Mouse (Mus musculus): Measurements from ENCODE around the gene Prr5.

Prr5 gene

DNA sequence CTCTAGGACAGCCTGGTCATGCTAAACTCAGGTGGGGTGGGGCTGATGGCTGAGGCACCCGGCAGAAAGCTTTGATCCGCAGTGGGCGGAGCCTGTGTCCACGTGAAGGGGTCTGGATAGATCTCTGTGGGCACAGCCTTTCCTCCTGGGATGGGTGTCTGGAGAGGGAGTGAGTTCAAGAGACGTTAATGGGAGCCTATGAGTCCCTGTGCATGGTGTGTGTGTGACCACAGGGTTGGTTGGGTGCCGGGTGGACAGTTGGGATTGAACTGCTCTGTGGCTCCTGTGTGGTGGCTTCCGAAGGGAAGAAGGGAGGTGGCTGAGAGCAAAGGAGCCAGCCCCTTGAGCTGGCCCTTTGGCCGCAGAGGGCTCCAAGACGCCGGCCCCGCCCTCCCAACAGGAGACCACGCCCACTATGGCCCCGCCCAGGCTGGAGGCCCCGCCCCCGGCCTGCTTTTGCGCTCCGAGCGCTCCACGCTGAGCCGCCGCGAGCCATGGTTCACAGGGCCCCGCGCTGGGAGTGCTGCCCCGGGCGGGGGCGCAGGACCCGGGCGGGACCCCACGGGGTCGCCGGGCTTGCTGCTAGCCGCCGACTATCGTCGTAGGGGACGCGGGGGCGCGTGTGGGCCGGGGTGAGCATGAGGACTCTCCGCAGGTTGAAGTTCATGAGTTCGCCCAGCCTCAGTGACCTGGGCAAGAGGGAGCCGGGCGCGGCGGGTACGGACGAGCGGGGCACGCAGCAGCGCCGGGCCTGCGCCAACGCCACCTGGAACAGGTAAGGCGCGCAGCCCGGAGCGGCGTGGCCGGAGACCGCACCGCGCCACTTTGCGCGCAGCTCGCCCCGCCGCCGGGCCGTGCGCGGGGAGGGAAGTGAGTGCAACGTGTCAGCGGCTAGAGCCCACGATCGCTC lies 11.4 kb downstream of the Prr5 start:
- no peak for DNase-seq (ENCODE audit: low read depth)

DNA sequence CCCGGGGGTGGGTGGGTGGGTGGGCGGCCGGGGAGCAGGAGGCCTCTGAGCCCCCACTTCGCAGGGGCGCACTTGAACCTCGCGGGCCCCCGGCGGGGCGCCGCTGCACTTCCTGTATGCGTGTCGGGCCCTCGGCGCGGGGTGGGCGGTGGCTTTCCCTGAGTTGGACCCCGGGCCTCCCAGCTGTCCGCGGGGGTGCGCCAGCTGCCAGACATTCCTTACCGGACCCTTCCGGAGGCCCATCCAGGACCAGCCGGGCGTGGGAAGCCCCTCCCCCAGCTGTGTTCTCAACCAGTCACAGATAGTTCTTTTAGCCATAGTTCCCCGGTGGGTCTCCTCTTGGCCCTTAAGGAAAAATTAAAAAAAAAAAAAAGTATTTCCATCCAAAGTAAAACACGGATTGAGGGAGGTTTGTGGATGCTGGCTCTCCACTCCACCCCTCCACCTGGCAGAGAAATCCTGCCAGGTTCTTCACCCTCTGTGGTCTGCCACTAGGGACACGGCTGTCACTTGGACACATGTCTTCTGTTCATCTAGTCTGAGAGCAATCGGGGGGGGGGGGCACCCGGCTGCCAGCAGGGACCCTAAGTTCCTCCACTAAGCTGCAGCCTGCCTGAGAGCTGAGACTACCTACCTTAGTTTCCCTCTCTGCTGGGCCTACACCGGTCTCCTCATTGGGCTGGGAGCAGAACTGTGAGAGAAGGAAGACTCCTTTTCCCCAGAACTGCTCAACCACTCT lies 12.2 kb downstream of the Prr5 start:
- no peak for DNase-seq (ENCODE audit: low read depth)

DNA sequence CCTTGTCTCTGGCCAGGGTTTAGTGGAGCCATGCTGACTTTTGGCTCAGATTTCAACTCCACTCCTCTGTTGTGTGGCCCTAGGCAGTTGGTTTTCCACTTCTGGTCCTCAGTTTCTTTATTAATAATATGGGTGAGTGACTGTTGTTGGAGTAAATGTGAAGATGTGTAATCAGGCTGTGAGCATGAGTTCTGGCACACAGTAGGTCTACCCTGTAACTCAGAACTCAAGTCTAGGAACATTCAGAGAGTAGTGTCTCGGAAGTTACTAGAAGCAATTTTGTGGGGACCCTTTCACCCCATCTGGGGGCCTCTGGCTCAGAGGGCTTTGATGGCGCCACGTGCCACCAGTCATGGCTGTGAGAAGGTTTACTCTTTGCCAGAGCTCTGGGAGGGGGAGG lies 12.8 kb downstream of the Prr5 start:
- DNase-seq (ENCODE audit: low read depth), result no peak

DNA sequence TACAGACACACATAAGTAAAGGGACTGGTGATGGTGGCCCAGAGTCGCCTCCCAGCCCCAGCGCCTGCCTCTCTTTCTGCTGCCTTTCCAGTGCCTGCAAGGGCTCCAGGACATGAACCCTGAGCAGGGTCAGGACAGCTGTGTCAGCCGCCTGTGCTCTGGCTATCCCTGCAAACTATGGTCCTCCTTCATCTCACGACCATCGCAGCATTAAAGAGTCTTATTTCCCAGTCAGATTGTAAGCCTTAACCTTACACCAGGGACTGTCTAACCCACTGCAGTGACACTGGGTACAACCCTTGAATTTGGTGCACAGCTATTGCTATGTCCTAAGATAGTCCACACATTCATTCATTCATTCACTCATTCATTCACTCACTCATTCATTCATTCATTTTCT lies 13.4 kb downstream of the Prr5 start:
- DNase-seq (ENCODE audit: low read depth), result no peak

DNA sequence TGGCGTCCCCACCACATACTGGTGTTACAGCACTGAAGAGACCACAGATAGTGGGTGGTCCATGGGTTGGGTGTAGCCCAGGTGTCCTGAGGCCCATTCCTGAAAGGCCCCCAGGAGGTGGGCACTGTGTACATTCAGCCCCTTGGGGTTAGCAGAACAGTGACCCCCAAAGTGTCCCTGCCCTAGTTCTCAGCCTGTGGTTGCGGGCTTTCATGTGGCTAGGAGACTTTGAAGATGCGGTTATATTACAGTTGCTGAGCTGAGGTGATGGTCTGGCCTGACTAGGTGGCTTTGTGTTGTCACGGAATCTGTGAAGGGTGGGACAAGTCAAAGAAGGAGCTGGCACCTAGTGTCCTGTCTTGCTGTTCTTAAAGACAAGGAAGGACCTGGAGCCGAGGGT lies 15.1 kb downstream of the Prr5 start:
- DNase-seq (ENCODE audit: low read depth), result no peak

DNA sequence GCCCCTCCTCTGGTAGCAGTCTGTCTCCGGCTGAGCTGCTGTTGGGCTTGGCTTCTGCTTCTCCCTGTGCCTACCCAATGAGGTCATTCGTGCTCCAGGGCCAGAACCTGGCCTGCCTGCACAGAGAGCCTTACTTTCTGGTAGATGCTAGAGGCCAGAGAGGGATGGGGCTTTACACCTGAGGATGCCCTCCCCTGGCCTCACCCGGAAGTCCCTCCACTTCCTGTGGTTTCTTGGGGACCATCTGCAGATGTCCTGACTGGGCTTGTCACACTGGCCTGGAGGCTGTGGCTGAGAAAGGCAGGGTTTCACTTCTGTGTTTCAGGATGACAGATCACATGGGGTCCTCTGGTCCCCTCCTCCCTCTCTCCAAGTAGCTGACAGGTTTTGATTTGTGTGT lies 16.0 kb downstream of the Prr5 start:
- no peak for DNase-seq (ENCODE audit: low read depth)

DNA sequence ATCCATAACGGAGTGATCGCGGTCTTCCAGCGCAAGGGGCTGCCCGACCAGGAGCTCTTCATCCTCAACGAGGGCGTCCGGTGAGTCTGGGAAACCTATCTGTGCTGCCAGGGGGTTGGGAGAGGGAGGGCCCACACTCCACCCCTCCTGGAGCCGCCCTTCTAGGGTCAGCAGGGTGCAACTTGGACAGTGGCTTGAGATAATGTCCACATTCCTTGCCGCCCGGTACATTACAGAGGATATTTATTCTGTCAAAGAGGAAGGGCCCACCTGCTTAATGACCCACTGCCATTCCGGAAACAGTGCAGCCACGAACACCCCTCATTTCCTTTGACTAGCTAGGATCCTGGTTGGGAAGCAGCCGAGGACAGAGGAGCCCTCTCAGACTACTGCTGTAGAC lies 18.5 kb downstream of the Prr5 start:
- DNase-seq (ENCODE audit: low read depth), result no peak

DNA sequence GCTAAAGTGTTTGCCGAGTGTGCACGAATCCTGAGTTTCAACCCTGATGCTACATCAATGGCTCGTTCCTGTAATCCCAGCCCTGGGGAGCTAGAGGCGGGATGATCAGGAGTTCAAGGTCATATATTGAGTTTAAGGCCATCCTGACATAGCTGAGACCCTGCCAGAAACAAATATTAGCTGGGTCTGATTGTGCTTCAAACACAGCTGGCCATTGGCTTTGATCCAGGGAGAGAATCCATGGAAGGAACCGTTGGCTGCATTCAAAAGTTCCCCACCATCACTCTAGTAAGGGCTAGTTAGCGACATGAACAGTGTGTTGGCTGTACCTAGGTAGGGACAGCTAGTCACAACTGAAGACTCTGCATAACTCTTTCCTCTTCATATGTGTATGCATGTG lies 19.9 kb downstream of the Prr5 start:
- no peak for DNase-seq (ENCODE audit: low read depth)

DNA sequence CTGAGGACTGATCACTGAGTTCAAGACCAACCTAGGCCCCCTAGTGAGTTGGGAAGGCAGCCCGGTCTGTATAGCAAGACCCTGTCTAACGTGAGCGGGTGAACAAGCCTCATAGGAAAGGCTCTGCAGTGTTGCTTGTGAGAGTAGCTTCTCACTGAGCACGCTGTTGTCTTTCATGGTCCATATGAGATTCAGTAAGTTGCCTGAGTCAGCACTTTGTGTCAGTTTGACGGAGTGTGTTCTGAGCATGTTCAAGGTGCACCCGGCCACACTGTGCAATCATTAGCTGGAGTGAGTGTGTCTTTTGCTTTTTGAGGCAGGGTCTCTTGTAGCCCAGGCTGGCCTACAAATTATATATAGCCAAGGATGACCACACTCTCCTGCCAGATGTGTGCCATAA lies 22.1 kb downstream of the Prr5 start:
- no peak for DNase-seq (ENCODE audit: low read depth)

DNA sequence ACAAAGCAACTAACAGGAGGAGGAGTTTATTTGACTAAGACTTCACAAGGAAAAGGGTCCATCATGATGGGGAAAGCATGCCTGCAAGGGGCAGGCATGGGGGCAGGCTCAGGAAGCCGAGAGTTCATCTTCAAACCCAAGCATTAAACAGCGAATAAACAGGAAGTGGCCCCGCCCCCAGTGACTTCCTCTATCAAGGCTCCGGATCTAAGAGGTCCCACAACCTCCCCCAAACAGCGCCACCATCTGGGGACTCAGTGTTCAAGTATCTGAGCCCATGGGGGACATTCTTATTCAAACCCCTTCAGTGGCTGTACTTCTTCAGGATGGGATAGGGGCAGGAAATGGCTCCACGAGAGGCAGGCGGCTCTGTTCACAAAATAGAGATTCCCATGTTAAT lies 23.2 kb downstream of the Prr5 start:
- DNase-seq (ENCODE audit: low read depth), result no peak

DNA sequence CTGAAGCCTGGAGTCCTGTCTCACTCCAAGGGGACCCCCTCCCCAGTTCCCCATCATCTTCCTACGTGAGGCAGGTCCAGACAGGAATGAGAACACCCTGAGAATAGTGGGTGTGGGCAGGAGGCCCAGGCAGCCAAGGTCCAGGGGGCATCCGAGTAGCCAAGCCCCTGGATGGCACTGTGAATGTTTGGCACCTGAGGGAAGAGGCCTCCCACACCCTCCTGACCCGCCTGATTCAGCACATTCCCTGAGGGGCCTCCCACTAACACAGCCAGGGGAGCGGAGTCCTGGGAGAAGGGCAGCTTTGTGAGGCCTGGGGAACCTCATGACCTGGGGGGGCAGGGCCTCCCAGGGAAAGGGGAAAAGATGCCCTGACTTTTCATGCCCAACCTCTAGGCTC lies 26.6 kb downstream of the Prr5 start:
- no peak for DNase-seq (ENCODE audit: low read depth)

DNA sequence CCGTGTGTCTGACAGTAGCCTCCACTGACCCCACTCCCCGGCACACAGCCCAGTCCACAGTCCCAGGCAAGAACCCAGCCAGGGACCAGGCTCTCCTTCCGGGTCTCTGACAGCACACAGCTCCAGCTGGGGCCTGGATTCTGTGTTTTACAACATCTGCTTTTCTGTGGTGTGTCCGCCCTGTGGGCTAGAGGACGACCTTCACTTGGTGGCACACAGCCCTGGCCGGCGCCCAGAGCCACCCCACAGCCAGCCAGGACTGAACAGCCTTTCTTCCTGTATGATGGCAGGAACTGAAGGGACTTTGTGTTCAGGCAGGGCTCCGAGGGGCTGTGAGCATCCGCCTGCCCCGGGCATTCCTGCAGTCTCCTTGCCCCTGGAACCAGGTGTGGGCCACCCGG lies 28.2 kb downstream of the Prr5 start:
- no peak for DNase-seq (ENCODE audit: low read depth)

DNA sequence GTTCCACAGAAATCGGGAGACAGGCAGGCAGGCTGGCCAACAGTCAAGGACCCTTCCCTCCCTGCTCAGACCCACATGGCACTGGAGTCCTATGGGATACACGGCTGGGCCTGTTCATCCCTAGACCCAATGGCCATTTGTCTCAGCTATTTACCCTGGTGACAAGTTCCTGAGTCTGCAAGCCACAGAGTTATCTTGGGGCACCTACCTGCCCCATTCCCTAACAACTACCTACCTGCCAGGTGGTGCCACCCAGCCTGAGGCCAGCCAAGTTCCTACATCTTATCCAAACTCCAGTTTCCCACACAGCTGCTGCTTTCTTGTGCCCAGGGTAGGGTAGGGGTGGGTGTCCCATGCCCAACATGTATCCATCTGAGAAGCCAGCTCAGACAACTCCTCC lies 28.8 kb downstream of the Prr5 start:
- DNase-seq (ENCODE audit: low read depth), result no peak

DNA sequence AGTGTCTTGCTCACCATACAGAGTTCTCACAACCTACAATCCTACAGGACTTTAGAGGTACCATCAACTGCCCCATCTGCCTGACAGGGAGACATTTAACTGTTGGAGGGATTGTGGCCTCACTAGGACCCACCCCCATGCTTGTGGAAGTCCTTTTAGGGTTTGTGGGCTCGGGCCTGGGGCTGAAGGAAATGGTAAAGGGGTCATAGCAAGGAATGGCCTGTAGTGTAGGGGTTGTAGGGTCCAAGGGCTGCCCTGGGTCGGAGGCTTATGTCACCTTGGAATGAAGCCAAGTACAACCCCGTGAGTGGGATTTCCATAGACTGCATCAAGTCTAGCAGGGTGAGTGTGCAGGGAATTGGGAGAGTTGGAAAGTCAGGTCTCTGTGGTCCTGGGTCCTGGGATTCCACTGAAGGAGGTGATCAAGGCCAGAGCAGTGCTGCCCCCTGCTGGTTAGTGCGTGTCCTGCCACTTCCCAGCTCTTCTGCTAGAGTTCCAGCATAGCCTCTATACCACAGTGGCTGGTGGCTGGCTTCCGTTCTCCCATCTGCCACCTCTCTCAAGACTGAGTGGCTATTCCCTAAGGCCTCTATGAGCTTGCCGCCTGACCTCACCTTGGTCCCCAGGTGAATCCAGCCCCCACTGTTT lies 30.9 kb downstream of the Prr5 start:
- DNase-seq (ENCODE audit: low read depth), result peak; percentile 42

DNA sequence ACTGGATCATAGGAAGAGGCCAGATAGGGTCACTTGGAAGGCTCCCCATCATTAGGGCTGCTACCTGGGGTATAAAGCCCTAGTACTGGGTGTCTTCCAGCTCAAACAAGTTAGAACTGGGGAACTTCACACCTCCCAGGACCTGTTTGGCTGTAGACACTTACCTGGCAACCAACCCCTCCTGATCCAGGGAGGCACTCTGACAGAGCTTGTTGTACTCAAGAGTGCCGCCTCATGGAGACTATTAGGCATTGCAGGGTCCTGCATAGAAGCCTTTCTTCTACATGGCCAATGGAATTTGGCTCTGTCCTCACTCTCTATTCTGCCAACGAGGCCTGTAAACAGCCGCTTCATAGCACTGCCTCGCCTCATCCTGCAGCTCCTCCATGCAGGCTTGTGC lies 32.5 kb downstream of the Prr5 start:
- DNase-seq (ENCODE audit: low read depth), result peak; percentile 12

DNA sequence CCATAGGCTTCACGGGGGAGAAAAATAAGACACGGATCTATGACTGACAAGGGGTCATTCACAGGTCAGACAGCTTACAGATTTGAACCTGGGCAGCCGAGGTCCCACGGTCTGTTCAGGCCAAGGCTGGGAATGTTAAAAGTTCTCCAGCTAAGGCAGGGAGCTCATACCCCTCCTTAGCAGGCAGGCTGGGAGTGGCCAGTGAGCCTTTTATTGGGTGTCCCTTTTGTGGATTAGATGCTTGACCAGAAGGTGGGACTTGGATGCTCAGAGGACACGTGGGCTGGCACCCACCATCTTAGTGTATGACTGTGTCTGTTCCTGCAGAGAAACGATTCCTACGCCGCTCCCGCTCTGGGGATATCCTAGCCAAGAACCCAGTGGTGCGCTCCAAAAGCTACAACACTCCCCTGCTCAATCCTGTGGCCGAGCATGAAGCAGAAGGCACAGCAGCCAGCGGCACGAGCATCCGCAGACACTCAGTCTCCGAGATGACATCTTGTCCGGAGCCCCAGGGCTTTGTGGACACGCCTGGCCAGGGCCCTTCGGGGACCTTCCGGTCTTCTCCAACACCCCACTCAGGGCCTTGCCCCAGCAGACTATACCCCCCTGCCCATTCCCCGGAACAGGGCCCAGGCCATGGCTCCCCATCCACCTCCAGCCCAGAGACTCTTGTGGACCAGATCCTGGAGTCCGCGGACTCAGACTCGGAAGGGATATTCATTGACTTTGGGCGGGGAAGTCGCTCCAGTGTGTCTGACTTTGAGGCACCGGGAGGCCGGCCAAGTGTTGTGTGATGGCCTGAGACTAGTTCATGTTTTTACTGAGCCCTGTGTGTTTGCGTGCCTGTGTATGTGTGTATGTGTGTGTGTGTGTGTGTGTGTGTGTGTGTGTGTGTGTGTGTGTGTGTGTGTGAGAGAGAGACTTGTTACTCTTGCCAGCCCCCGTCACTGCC lies 33.2 kb downstream of the Prr5 start:
- DNase-seq (ENCODE audit: low read depth), result no peak

DNA sequence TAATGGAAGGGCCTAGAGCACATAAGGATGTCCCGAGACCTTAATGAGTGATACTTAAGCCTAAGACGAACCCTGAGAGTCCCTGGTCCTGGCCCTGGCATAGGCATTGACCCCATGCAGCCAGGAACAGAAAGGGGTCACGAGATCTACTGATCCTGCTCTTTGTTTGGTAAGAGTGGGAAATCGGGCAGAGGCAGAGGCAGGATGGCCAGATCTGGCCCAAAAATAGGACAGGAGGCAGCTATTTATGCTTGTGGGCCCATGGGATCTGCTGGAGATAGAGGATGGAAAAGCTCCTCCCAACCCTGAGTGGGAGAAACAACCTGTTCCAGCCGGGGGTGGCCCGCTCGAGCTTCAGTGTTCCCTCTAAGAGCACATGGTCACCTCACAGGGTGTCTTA lies 34.6 kb downstream of the Prr5 start:
- DNase-seq (ENCODE audit: low read depth), result no peak

DNA sequence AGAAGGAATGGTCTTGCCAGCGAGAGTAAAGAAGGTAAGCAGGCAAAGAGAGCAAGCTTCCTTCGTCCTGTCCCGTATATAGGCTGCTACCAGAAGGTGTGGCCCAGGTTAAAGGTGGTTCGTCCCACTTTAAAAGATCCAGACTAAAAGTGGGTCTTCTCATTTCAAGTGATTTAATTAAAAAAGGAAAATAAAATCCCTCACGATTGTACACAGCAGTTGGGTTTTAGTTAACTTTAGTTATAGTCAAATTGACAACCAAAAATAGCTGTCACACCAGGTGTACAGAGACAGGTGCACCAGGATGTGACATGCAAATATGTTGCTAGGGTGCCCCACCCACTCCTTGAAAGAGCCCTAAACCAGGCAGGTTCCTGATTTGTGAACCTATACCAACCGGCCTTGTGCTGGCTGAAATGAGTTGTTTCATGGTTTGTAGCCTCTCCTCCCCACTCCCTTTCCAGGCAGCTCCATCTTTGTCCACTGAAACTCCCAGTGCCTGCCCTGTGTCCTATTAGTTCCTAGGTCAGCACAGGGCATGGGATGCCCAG lies 36.0 kb downstream of the Prr5 start:
- DNase-seq (ENCODE audit: low read depth), result no peak

DNA sequence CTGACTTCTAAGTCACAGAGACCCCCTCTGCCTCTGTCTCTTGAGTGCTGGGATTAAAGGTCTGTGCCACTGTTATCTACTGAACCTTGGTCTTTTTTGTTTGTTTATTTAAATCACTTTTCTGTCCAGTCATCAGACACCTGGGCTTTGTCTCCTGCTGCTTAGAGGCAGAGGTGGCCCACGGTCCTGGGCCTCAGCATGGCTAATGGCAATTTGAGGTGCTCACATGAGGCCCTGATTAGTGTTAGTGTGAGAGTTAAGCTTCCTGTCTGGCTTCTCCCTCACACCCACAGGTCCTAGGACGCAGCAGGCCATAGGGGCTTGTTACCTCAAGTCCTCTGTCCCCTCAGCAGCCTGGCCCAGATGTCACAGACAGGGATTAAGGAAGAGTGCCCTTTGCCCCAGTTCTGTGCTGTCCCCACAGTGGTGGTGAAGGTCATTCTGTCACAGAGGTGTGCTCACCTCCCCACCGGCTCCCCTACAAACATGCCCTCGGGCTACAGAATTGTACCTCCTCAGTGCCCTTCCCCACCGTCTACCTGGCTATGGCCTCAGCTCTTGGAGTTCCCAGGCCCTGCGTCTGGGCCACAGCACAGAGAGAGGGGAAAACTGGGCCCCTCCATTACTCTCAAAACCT lies 37.7 kb downstream of the Prr5 start:
- no peak for DNase-seq (ENCODE audit: low read depth)

DNA sequence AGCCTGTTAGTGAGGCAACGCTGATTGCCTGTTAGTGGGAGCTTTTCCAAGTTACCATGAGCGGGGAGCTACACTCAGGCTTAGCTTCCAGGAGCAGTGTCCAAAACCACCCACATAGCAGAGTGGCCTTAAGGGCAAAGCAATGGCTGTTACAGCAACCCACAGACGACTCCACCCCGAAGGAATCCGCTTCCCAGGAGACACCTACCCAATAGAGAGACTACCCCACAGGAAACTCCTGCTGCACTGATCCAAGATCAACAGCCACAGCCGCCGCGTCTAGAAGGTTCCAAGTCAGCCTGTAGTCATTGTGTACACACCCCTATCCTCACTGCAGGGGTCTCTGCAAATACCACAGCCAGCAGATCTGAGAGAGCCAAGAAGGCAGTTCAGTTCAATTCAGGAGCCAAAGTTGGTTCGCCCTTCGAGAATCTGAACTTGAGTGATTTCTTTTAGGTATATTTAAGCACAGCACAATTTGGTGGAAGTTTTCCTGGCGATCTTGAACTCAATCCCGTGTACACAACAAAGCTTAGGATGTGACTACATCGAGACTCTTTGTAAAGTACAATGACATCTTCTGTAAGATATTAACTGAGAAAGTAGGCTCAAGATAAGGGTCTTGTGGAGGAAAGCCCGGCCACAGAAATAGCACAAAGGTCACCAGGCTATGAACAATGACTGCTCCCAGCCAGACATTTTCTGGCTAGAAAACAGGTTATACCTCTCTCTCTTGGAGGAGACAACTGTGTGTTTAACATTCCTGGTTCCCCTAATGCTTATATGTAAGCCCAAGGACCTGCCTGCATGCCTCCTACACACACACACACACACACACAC lies 43.4 kb downstream of the Prr5 start:
- no peak for DNase-seq (ENCODE audit: low read depth)

All from naive thymus-derived CD4-positive, alpha-beta T cell, adult 2 months (primary cell).